Mouse (Mus musculus): ENCODE results near the gene Por. TPM values are rescaled to one million over a fixed set of nuclear protein-coding genes. Genes with fewer than 3 reads are reported as not detected.

Gene Por
- total RNA-seq (2022) = 100 to 1,000 TPM in 3 of 4 experiments, 10 to 100 TPM in 1; 93.4 to 111 (median 107) TPM

DNA sequence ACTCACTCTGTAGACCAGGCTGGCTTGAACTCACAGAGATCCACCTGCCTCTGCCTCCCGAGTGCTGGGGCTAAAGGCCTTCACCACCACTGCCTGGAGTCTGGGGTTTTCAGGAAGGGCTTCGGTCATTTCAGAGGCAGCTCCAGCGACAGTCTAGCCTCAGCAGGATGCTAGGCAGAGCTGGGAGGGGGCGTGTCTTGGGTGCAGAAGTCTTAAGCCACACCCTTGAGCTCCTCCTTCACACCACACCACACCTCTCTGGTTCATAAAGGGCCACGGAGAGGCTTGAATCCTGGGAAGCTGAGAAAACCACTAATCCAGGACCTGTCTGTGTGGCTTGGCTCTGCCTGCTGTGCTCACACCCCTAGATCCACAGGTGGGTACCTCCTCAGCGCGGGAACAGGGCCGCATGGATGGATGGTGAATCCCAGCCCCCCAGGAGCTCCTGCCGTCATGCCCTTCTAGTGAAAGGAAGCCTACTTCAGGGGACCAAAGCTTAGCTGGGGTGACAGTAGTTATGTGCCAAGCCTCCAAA is at the start of gene Por:
TSS of gene Por (plus strand) at position 293 of the 535 bp plus-strand sequence.
- DNase-seq (ENCODE audit: low spot score in 2 of 2) = no peak

- DNase-seq (ENCODE audit: low spot score in 2 of 2) = no peak
These were observed 49.3 kb upstream of the Por start for GRCm38 (mm10) chr5:135620526-135620925.

DNA sequence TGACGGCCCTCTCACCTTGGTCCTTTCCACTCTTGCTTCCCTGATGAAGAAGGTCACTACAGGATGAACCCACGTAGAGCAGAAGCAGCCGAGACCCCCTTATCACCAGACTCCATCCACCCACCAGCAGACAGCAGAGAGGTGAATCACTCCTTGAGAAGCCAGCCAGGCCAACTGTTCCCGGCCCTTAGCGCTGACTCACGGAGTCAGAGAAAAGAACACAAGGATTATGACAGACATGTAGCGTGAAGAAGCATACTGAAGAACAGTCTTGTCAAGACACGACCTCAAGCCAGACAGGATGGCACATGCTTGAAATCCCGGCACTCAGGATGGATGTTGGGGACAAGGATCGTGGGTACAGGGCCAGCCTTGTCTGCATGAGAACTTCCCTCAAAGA is 48.1 kb upstream of the Por start:
- no peak for DNase-seq (ENCODE audit: low spot score in 2 of 2)

DNA sequence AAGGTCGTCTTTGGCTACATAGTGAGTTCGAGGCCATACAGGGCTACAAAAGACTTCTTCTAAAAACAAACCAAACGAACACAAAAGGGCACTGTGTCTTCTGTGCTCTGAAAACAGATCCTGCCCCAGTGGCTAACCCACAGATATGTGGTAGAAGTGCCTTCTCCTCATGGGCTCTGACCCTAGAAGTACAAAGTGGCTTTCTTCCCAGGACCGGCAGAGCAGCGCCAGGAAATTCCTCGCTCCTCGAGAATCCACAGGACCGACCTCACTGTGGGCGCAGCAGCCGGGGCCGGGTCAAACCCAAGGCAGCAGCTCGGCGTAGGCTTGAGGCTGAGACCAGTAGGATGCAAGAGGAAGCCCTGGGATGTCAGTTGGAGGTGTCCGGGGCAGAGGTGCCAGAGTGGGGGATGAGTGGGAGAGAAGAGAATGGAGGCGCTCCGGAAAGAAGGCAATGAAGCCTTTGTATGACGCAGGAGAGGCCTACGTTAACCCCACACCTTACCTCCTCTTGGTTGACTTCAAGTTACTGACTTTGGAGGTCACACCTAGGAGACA is 46.7 kb upstream of the Por start:
- no peak for DNase-seq (ENCODE audit: low spot score in 2 of 2)

DNA sequence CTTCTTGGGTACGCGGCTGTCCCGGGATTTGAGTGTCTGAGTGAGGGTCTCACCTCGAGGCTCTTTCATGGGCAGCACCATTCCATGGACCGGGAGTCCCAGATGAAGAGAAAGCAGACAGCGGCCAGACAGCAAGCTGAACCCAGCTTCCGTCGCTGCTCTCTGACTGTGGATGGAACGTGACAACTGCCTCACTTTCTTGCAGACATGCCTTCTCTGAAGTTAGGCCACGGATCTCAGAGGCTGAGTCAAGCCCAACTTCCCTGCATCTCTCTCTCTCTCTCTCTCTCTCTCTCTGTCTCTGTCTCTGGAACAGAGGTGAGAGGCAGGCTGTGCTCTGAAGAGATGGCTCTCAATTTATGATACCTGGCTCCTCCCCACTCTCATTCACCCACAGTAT is 40.9 kb upstream of the Por start:
- no peak for DNase-seq (ENCODE audit: low spot score in 2 of 2)

DNA sequence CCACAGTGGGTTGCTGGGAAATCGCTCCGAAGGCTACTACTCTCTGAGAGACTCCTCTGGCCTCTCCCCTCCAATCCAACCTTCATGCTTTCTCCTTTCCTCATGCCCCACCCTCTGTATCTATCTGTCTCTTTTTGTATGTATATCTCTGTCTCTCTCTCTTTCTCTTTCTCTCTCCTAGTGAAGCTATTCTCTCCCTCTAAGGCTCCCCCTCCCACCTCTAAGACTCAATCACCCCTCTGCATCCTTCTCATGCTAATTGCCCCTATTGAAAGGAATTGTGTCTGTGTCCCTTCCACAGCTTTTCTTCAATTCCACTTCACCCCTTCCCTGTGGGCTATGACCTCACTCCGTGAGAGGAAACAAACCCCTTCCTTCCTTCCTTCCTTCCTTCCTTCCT is 40.4 kb upstream of the Por start:
- DNase-seq (ENCODE audit: low spot score in 2 of 2) = no peak

- peak in 1 of 2 experiments; percentile 49 for DNase-seq (ENCODE audit: low spot score in 2 of 2)
These were observed 39.2 kb upstream of the Por start for GRCm38 (mm10) chr5:135630598-135630997.

DNA sequence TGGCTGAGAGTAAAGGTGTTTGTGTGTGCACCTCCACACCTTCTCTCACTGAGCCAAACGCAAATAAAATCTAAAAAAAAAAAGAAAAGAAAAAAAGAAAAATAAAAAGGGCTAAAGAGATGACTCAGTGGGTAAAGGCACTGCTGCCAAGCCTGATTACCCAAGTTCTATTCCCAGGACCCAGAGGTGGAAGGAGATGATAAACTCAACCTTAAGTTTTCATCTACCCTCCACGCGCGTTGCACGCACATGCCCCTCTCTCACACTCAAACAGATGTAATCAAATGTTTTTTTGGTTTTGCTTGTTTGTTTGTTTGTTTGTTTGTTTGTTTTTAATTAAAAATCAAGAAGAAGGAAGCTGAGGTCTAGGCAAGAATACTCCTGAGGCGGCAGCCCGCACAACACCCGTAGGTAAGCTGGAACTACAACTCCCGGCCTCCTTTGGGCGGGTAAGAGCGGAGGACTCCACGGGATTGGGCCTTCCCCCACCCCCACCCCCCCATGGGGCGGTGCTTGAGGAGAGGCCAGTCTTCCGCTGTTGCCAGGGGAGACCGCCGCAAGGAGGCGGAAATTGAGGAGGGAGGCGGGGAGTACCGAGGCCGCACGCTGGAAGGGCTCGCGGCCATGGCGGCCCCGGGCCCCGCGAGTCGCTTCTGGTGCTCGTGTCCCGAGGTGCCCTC is 37.6 kb upstream of the Por start, which contains the start of gene Rhbdd2:
TSS of gene Rhbdd2 (plus strand) at position 502 of the 680 bp plus-strand sequence.
- peak; percentile 92 to 94 for DNase-seq (ENCODE audit: low spot score in 2 of 2)

DNA sequence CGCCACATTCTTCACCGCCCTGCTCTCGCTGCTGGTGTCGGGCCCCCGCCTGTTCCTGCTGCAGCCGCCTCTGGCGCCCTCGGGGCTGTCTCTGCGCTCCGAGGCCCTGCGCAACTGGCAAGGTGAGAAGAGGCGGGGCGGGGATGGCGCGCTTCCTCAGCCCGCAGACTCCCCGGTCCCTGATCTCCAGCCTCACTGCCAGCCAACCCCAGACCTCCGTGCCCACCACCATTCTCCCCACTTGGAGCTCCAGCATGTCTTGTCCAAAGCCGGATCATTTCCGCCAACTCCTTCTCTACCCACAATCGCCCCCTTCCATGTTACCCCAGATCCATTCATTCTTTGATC is 37.1 kb upstream of the Por start:
- no peak for DNase-seq (ENCODE audit: low spot score in 2 of 2)

DNA sequence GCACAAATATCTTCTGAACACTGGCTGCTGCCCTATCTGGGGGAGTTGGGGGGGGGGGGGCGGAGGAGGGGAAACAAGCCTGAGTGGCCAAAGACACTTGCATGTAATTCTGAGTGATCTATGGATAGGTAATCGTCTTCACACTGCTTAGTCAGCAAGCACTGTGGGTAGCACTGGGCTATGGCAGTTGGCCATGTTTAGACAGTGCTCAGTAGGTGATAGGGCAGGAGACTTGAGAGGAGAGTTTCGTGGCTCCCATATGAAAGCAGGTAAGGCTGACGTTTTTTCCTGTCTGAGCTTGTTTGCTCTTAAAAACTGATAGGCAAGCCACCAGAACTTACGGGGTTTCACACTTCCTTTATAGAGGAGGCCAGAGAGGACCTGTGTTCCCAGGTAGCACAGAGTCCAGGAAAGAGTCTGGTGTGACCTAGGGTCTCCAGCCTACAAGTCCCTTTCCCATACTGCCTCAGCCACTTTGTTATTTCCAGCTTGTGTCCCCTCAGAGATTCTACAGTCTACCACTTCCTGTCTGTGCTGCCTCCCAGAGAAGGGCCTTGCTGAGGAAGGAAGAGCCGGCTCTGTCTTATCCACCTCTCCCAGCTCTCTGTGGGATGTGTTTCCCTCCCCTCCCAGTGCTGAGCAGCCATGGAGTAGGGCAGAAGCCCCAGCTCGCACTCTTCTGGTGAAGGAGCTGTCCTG is 29.9 kb upstream of the Por start:
- DNase-seq (ENCODE audit: low spot score in 2 of 2) = no peak

- DNase-seq (ENCODE audit: low spot score in 2 of 2) = no peak
These were observed 29.4 kb upstream of the Por start for GRCm38 (mm10) chr5:135640459-135640789.

GRCm38 (mm10) chr5:135641028-135641427 is 28.8 kb upstream of the Por start:
- no peak for DNase-seq (ENCODE audit: low spot score in 2 of 2)

- no peak for DNase-seq (ENCODE audit: low spot score in 2 of 2)
These were observed 26.9 kb upstream of the Por start for GRCm38 (mm10) chr5:135642686-135643551.

GRCm38 (mm10) chr5:135643552-135643842 is 26.3 kb upstream of the Por start:
- no peak for DNase-seq (ENCODE audit: low spot score in 2 of 2)

DNA sequence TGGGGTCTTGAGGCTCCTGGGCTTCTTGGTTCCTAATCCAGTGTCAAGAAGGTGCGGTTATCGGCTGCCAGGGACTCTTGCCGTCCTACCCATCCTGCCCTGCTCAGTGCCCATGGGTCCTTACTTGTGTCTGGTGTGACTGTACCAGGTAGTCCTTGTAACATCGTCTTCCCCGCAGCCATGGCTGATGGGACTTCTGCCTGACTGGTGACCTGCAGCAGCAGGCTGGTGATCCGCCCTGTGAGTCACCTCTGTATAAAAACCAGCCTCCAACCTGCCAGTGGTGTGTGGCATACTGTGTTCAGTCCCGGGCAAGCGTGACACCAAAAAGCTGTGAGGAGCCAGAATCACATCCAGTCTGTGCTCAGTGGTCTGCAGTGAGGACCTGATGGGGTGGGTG is 26.0 kb upstream of the Por start:
- no peak for DNase-seq (ENCODE audit: low spot score in 2 of 2)

- no peak for DNase-seq (ENCODE audit: low spot score in 2 of 2)
These were observed 24.5 kb upstream of the Por start for GRCm38 (mm10) chr5:135645330-135645729.

DNA sequence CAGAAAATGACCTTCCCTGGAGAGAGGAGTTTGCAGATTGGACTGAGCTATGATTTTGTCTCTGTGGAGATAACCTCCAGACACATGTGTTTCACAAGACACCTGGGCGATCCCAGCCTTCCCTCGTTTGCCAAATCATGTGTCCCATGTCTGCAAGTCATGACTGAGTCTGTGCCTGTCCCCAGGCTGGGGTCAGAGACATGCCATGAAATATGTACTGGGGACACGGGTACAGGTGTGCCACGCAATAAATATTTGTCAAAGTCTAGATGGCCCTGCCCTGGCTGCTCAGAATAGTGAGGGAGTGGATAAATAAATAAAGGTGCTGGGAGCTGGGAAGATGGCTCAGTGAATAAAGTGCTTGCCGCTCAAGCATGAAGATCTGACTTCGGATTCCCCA is 23.8 kb upstream of the Por start:
- no peak for DNase-seq (ENCODE audit: low spot score in 2 of 2)

GRCm38 (mm10) chr5:135648461-135649308 is 21.1 kb upstream of the Por start:
- DNase-seq (ENCODE audit: low spot score in 2 of 2) = no peak

DNA sequence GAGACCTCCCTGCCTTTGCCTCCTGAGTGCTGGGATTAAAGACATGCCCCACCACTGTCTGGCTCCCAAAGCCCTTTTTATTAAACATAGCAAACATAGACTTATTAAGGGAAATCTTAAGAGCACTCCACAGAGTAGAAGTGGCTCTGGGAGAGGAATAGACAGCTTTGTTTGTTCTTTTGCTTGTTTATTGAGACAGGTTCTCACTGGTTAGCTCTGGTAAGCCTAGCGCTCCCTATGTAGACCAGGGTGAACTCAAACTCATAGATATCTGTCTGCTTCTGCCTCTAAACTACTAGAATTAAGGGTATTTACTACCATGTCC is 20.6 kb upstream of the Por start:
- DNase-seq (ENCODE audit: low spot score in 2 of 2) = no peak

- no peak for DNase-seq (ENCODE audit: low spot score in 2 of 2)
These were observed 18.3 kb upstream of the Por start for GRCm38 (mm10) chr5:135651536-135651935.

DNA sequence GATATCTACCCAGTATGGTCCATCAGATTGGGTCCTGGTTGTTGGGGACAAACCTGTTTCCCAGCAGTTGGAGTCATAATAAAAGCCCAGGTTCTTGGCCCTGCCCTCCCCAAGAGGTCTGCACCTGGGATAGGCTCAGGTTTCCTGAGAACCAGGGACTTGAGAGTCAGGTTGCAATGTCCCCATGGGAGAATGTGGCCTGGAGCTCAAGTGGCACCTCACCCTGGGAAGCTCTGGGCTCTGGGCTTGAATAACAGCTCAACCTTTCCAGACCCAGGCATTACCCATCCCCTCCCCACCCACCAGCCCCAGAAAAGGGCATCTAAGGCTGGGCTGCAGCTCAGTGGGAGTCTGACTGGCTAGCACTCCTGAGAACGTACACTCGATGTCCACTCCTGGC is 16.6 kb upstream of the Por start:
- DNase-seq (ENCODE audit: low spot score in 2 of 2) = no peak

Data from layer of hippocampus, adult 8-10 months (tissue).